Mouse (Mus musculus) retina, postnatal 7 days (tissue): ENCODE results near the gene Tomm40l.
A peak's percentile ranks its signal among the peaks of the same experiment; 100 is the strongest.
"Not testable (repeated sequence)": the region's sequence is repeated elsewhere in the genome, so short reads cannot be mapped to it uniquely, and the experiment has no call there.

ENCODE experiments used
- DNase-seq: peaks from one replicate; pipeline ENCODE4 v3.0.0-alpha.2; 2012; ENCODE audit warnings: low read depth, low spot score

Gene Tomm40l

GRCm38 (mm10) chr1:171250680-171251593 is 28.6 kb upstream of the Tomm40l start, which contains the start of gene Ndufs2:
Ndufs2 (minus strand) TSS chr1:171251388.
- no peak for DNase-seq

- DNase-seq = no peak
Measured at GRCm38 (mm10) chr1:171249913-171250600, 27.7 kb upstream of the Tomm40l start, which contains the start of gene Adamts4. Adamts4 (plus strand) TSS chr1:171250421.

- DNase-seq = no peak
Measured at GRCm38 (mm10) chr1:171248386-171249226, 26.3 kb upstream of the Tomm40l start.

- no peak for DNase-seq
Measured at GRCm38 (mm10) chr1:171247916-171248315, 25.6 kb upstream of the Tomm40l start.

GRCm38 (mm10) chr1:171247453-171247841 is 25.1 kb upstream of the Tomm40l start:
- no peak for DNase-seq

GRCm38 (mm10) chr1:171246709-171247452 is 24.6 kb upstream of the Tomm40l start:
- DNase-seq = peak; percentile 98

- DNase-seq = no peak
Measured at GRCm38 (mm10) chr1:171245353-171245752, 23.0 kb upstream of the Tomm40l start.

- not testable (repeated sequence) for DNase-seq
Measured at GRCm38 (mm10) chr1:171241952-171242351, 19.6 kb upstream of the Tomm40l start.

- DNase-seq = no peak
Measured at GRCm38 (mm10) chr1:171240911-171241310, 18.6 kb upstream of the Tomm40l start.

GRCm38 (mm10) chr1:171239992-171240744 is 17.9 kb upstream of the Tomm40l start:
- DNase-seq = no peak

GRCm38 (mm10) chr1:171238463-171238862 is 16.1 kb upstream of the Tomm40l start:
- peak; percentile 64 for DNase-seq

- DNase-seq = no peak
Measured at GRCm38 (mm10) chr1:171237438-171237837, 15.1 kb upstream of the Tomm40l start.

- no peak for DNase-seq
Measured at GRCm38 (mm10) chr1:171235791-171236190, 13.5 kb upstream of the Tomm40l start.

- DNase-seq = no peak
Measured at GRCm38 (mm10) chr1:171234538-171234937, 12.2 kb upstream of the Tomm40l start.

- DNase-seq = no peak
Measured at GRCm38 (mm10) chr1:171234126-171234525, 11.8 kb upstream of the Tomm40l start, which contains the start of gene Fcer1g. Fcer1g (minus strand) TSS chr1:171234365.

GRCm38 (mm10) chr1:171232800-171233730 is 10.8 kb upstream of the Tomm40l start:
- DNase-seq = no peak

GRCm38 (mm10) chr1:171232348-171232747 is 10.0 kb upstream of the Tomm40l start:
- no peak for DNase-seq

GRCm38 (mm10) chr1:171231844-171232243 is 9.5 kb upstream of the Tomm40l start:
- no peak for DNase-seq

GRCm38 (mm10) chr1:171230215-171230614 is 7.9 kb upstream of the Tomm40l start:
- DNase-seq = no peak
